Mouse (Mus musculus) myocyte (in vitro differentiated cells): ENCODE results near the gene Ndrg2. TPM values are rescaled to one million over a fixed set of nuclear protein-coding genes. Genes with fewer than 3 reads are reported as not detected.
"Not testable (repeated sequence)": the region's sequence is repeated elsewhere in the genome, so short reads cannot be mapped to it uniquely, and the experiment has no call there.

Experiments used
- H3K27me3 ChIP-seq: one replicate; pipeline ENCODE4 v1.6.1; 2011; ENCODE audit not compliant: control insufficient read depth, insufficient read depth, insufficient read length
- H3K36me3 ChIP-seq: one replicate; pipeline ENCODE4 v1.6.1; 2011; ENCODE audit not compliant: control insufficient read depth, insufficient read depth
- H3K4me2 ChIP-seq: one replicate; pipeline ENCODE4 v1.6.1; 2011; ENCODE audit warnings: low read depth, control low read depth
- H3K4me3 ChIP-seq: one replicate; pipeline ENCODE4 v1.5.1; 2011; ENCODE audit warnings: mild to moderate bottlenecking, control low read depth, moderate library complexity
- H3K79me2 ChIP-seq: one replicate; pipeline ENCODE4 v1.6.1; 2011; ENCODE audit not compliant: control insufficient read depth, insufficient read depth
- H3ac ChIP-seq: one replicate; pipeline ENCODE4 v1.6.1; 2011; ENCODE audit not compliant: control insufficient read depth, insufficient read length
- CEBPB ChIP-seq: IDR thresholded peaks from 2 replicates; pipeline ENCODE4 v1.6.1; 2011; ENCODE audit warnings: mild to moderate bottlenecking, moderate library complexity; ENCODE audit not compliant: poor library complexity, insufficient read depth, severe bottlenecking
- E2F4 ChIP-seq: IDR thresholded peaks from one replicate; pipeline ENCODE4 v1.6.1; 2011; ENCODE audit warnings: mild to moderate bottlenecking, control low read depth, moderate library complexity; ENCODE audit not compliant: insufficient read depth
- MAX ChIP-seq: IDR thresholded peaks from one replicate; pipeline ENCODE4 v1.6.1; 2011; ENCODE audit warnings: low read depth, mild to moderate bottlenecking, control low read depth
- MYOD1 ChIP-seq, 3 experiments: IDR thresholded peaks; one replicate each; pipeline ENCODE4 v1.6.1; 2011; ENCODE audit warnings: control low read depth in 2 of 3, low read depth in 2 of 3, mild to moderate bottlenecking in 2 of 3, moderate library complexity in 1 of 3; ENCODE audit not compliant: insufficient read length in 2 of 3, control insufficient read depth in 1 of 3
- MYOG ChIP-seq, 3 experiments: IDR thresholded peaks; one replicate each; pipeline ENCODE4 v1.6.1; 2011; ENCODE audit warnings: control low read depth in 2 of 3, low read depth in 2 of 3, mild to moderate bottlenecking in 2 of 3; ENCODE audit not compliant: insufficient read length in 2 of 3, control insufficient read depth in 1 of 3, insufficient read depth in 1 of 3
- POLR2A ChIP-seq: IDR thresholded peaks from one replicate; pipeline ENCODE4 v1.6.1; 2011; ENCODE audit warnings: low read depth, mild to moderate bottlenecking, control low read depth, moderate library complexity; ENCODE audit not compliant: insufficient read length
- POLR2AphosphoS2 ChIP-seq: IDR thresholded peaks from one replicate; pipeline ENCODE4 v1.6.1; 2011; ENCODE audit warnings: low read depth, control low read depth; ENCODE audit not compliant: insufficient read length
- REST ChIP-seq: IDR thresholded peaks from one replicate; pipeline ENCODE4 v1.6.1; 2011; ENCODE audit warnings: mild to moderate bottlenecking, control low read depth, moderate library complexity; ENCODE audit not compliant: insufficient read depth, insufficient read length
- SRF ChIP-seq: IDR thresholded peaks from one replicate; pipeline ENCODE4 v1.6.1; 2011; ENCODE audit warnings: low read depth; ENCODE audit not compliant: control insufficient read depth, insufficient read length
- TCF12 ChIP-seq: IDR thresholded peaks from one replicate; pipeline ENCODE4 v1.6.1; 2011; ENCODE audit warnings: mild to moderate bottlenecking, control low read depth; ENCODE audit not compliant: poor library complexity, insufficient read depth, severe bottlenecking
- TCF3 ChIP-seq: IDR thresholded peaks from one replicate; pipeline ENCODE4 v1.6.1; 2011; ENCODE audit warnings: low read depth, control low read depth; ENCODE audit not compliant: insufficient read length
- USF1 ChIP-seq: IDR thresholded peaks from one replicate; pipeline ENCODE4 v1.6.1; 2011; ENCODE audit warnings: low read depth, mild to moderate bottlenecking, control low read depth, moderate library complexity
- polyA plus RNA-seq: library from polyadenylated mRNA; unstranded; fragments of >200 nt; fragmentation: generic; extraction: Trizol; gene quantifications from one replicate; pipeline ENCODE4 v1.2.1, GENCODE M21; 2012; ENCODE audit warnings: missing spikeins

Ndrg2 gene
- polyA plus RNA-seq, 1 experiment: 31.8 TPM

GRCm38 (mm10) chr14:51929309-51929943 lies 15.5 kb upstream of the Ndrg2 start:
- no peak overlapping the region for H3ac ChIP-seq
- peak overlapping the region; percentile 10 for H3K4me3 ChIP-seq
- H3K36me3 ChIP-seq: no peaks in the 10 kb centered on the region
- no peaks in the 10 kb centered on the region for H3K27me3 ChIP-seq
- no peak for TF ChIP-seq POLR2AphosphoS2
- TF ChIP-seq E2F4: no peak
- no peak for TF ChIP-seq REST
- peak in 1 of 3 experiments; percentile 63 for TF ChIP-seq MYOD1 (IDR thresholded peaks at IDR 0.05; ENCODE audit: control insufficient read depth in 1 of 3, insufficient read length in 2 of 3, low read depth in 2 of 3)
- no peak for TF ChIP-seq SRF
- TF ChIP-seq MYOG (IDR thresholded peaks at IDR 0.05; ENCODE audit: control insufficient read depth in 1 of 3, insufficient read depth in 1 of 3, insufficient read length in 2 of 3, low read depth in 2 of 3): peak in 1 of 3 experiments; percentile 58
- no peak for TF ChIP-seq USF1
- TF ChIP-seq CEBPB: no peak
- no peaks in the 10 kb centered on the region for H3K79me2 ChIP-seq
- peak overlapping the region; percentile 86 for H3K4me2 ChIP-seq

DNA sequence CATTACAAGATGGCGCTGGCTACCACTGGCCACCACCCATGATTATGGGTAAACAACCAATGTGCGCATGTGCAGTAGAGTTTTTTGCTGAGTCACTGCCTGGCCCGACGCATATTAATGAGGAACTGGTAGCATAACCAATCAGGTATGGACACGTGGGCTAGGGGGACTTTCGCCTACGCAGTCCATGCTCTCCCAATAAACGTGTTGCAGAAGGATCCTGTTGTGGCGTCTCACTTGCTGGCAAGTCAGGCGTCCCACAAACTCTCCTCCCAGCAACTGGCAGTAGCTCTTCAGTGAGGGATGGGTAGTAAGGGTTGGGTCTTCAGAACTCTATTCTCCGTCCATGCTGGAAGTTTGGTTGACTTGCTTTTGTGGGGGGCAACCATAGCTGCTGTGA lies 13.0 kb upstream of the Ndrg2 start:
- not testable (repeated sequence) for H3K79me2 ChIP-seq

GRCm38 (mm10) chr14:51923492-51923891 lies 9.5 kb upstream of the Ndrg2 start:
- Histone ChIP-seq H3K36me3 (no peaks in the 10 kb centered on the region), H3K4me2 (no peak overlapping the region), H3K4me3 (no peak overlapping the region), H3K27me3 (peaks cover 4% of the 10 kb centered on the region), H3ac (no peak overlapping the region), H3K79me2 (no peaks in the 10 kb centered on the region)
- TF ChIP-seq TCF12 (no peak), MYOD1 (IDR thresholded peaks at IDR 0.05; ENCODE audit: control insufficient read depth in 1 of 3, insufficient read length in 2 of 3, low read depth in 2 of 3) (no peak), CEBPB (no peak), POLR2A (no peak), TCF3 (no peak), MYOG (IDR thresholded peaks at IDR 0.05; ENCODE audit: control insufficient read depth in 1 of 3, insufficient read depth in 1 of 3, insufficient read length in 2 of 3, low read depth in 2 of 3) (no peak), REST (no peak), SRF (no peak), MAX (no peak), USF1 (no peak), E2F4 (no peak), POLR2AphosphoS2 (no peak)

More for the DNA sequence above, 13.0 kb upstream of the Ndrg2 start:
- not testable (repeated sequence) for H3K4me2 ChIP-seq, H3K27me3 ChIP-seq, H3K36me3 ChIP-seq, H3ac ChIP-seq, H3K4me3 ChIP-seq

DNA sequence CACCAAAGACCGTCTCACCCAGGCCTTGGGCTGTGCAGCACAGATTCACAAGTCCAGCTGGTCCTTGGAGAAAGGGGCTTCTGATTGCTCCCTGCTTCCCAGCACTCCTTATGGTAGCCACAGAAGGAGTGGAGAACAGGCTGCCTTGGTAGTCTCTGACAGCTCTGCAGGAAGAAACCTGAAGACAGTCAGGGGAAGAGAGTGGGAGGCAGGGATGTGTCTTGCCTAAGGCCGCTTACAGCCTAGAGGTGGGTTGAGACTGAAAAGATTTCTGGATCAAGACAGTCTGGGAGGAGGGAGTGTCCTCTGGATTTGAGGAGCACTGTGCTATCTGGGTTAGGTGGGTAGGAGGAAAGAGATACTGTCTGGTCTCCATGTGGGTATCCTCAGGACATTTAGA lies 9.0 kb upstream of the Ndrg2 start:
- no peak overlapping the region for H3K4me2 ChIP-seq
- H3K4me3 ChIP-seq: no peak overlapping the region
- H3K27me3 ChIP-seq: peaks cover 4% of the 10 kb centered on the region
- TF ChIP-seq POLR2A (no peak), E2F4 (no peak), POLR2AphosphoS2 (no peak), USF1 (no peak), CEBPB (no peak), MYOG (IDR thresholded peaks at IDR 0.05; ENCODE audit: control insufficient read depth in 1 of 3, insufficient read depth in 1 of 3, insufficient read length in 2 of 3, low read depth in 2 of 3) (no peak)
- no peaks in the 10 kb centered on the region for H3K36me3 ChIP-seq
- no peaks in the 10 kb centered on the region for H3K79me2 ChIP-seq
- H3ac ChIP-seq: no peak overlapping the region

DNA sequence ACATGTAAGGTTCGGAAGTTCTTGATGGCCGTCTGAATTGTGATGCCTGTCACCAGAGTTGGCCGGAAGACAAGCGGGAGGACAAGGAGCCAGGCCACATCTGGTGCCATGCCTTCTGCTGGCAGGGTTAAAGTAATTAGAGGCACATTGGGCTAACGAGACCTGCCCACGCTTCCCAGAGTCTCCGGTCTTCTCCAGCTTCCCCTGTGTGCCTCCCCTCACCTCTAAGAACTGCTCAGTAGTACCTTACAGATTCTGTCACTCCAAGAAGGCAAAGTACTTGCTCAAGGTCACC lies 8.6 kb upstream of the Ndrg2 start, which contains the start of gene Rnase13:
TSS of gene Rnase13 (minus strand) at position 203 of the 295 bp plus-strand sequence.
- peaks cover 4% of the 10 kb centered on the region for H3K27me3 ChIP-seq
- no peak within 1 kb of the TSS for H3ac ChIP-seq
- no peaks in the 10 kb centered on the region for H3K36me3 ChIP-seq
- H3K79me2 ChIP-seq: no peaks in the 10 kb centered on the region
- no peak within 1 kb of the TSS for H3K4me3 ChIP-seq
- TF ChIP-seq E2F4: no peak
- TF ChIP-seq TCF12: no peak
- no peak within 1 kb of the TSS for H3K4me2 ChIP-seq
